Mouse (Mus musculus): ENCODE data around the gene Hoxd4. TPM values are rescaled to one million over a fixed set of nuclear protein-coding genes. Genes with fewer than 3 reads are reported as not detected.

Hoxd4 gene
- polyA plus RNA-seq, 1 experiment = not detected

DNA sequence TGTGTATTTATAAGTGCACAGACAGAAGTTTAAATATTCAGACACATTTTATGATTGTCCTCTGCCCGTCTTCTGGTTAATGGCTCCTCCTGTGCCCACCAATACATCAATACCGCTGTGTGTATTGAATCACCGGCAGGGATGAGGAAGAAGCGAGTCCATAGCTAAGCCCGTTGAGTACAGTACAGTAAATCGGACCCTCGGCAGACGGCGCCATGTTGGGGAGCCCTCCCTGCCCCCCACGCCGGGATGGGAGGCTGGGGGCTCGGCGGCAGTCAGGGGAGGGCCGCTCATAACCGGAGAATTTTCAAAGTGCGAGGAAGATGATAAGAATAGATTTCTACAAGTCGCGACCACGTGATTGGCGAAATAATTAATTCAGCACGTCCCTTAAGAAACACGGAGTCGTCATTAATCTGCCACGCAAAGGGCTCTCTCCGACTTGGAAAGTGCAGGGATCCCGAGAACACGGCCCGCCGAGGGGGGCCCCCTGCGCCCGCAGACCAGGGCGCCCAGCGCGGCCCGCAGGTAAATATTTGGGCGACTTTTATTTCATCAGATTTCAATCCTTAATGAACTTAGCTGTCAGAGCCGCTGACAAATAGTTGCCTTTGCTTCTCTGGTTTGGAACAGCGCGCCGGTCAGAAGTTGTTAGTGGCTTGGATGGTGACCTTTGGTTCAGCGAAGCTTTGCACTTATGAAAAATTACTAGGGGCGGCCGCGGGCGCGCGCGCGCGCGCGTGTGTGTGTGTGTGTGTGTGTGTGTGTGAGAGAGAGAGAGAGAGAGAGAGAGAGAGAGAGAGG is 21.0 kb downstream of the Hoxd4 start:
- H3K4me3 ChIP-seq (ENCODE audit: insufficient read depth, poor library complexity, severe bottlenecking) = no peak overlapping the region
- no peak overlapping the region for H3ac ChIP-seq (ENCODE audit: control insufficient read depth, insufficient read length, low read depth)
- no peaks in the 10 kb centered on the region for H3K79me3 ChIP-seq (ENCODE audit: low read depth)
- TF ChIP-seq MYOG (IDR thresholded peaks at IDR 0.05; ENCODE audit: control insufficient read depth, extremely low read depth, insufficient read length) (no peak), MAX (IDR thresholded peaks at IDR 0.05) (no peak)
- H3K79me2 ChIP-seq (ENCODE audit: control insufficient read depth, insufficient read depth) = no peaks in the 10 kb centered on the region
- no peaks in the 10 kb centered on the region for H3K36me3 ChIP-seq (ENCODE audit: control insufficient read depth, insufficient read depth)
- peaks cover 73% of the 10 kb centered on the region for H3K27me3 ChIP-seq (ENCODE audit: control insufficient read depth, insufficient read depth, insufficient read length)

GRCm38 (mm10) chr2:74733317-74733661 is 21.6 kb downstream of the Hoxd4 start:
- no peak for TF ChIP-seq FOSL1 (IDR thresholded peaks at IDR 0.05; ENCODE audit: insufficient read depth, low read length, poor library complexity, severe bottlenecking)
- TF ChIP-seq MYOD1 (IDR thresholded peaks at IDR 0.05; ENCODE audit: control insufficient read depth, insufficient read length, low read depth) = no peak
- TF ChIP-seq CTCF (IDR thresholded peaks at IDR 0.05; ENCODE audit: control insufficient read depth, insufficient read depth, insufficient read length) = no peak
- TF ChIP-seq MAX (IDR thresholded peaks at IDR 0.05) = no peak
- TF ChIP-seq MYOG (IDR thresholded peaks at IDR 0.05; ENCODE audit: control insufficient read depth, extremely low read depth, insufficient read length) = no peak
- TF ChIP-seq USF1 (IDR thresholded peaks at IDR 0.05; ENCODE audit: low read depth) = no peak
- no peak for TF ChIP-seq CEBPB (IDR thresholded peaks at IDR 0.05; ENCODE audit: low read depth)
- Histone ChIP-seq H3ac (ENCODE audit: control insufficient read depth, insufficient read length, low read depth) (no peak overlapping the region), H3K27me3 (ENCODE audit: control insufficient read depth, insufficient read depth, insufficient read length) (peaks cover 73% of the 10 kb centered on the region), H3K79me3 (ENCODE audit: low read depth) (no peaks in the 10 kb centered on the region), H3K4me3 (ENCODE audit: insufficient read depth, poor library complexity, severe bottlenecking) (no peak overlapping the region), H3K36me3 (ENCODE audit: control insufficient read depth, insufficient read depth) (no peaks in the 10 kb centered on the region), H3K79me2 (ENCODE audit: control insufficient read depth, insufficient read depth) (no peaks in the 10 kb centered on the region)

DNA sequence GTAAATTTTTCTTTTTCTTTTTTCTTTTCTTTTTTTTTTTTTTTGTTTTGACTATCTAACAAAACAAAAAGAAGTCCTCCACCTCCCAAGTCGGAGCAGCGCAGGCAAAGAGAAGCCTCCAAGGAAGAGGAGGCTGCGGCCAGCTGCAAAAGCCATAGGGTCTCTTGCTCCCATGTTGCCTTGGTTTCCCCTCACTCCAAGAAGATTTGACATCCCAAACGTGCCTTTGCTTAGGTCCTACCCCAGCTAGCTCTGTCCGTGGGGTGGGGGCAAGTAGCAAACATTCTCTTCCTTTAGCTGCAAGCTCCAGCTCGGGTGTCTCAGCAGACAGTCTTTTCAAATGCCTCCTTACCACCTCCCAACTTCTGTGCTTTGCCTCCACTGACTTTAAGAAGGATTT is 22.0 kb downstream of the Hoxd4 start:
- TF ChIP-seq USF1 (IDR thresholded peaks at IDR 0.05; ENCODE audit: low read depth) = no peak
- TF ChIP-seq MAX (IDR thresholded peaks at IDR 0.05) = no peak
- no peak for TF ChIP-seq MYOD1 (IDR thresholded peaks at IDR 0.05; ENCODE audit: control insufficient read depth, insufficient read length, low read depth)
- TF ChIP-seq CEBPB (IDR thresholded peaks at IDR 0.05; ENCODE audit: low read depth) = no peak
- no peak for TF ChIP-seq FOSL1 (IDR thresholded peaks at IDR 0.05; ENCODE audit: insufficient read depth, low read length, poor library complexity, severe bottlenecking)
- TF ChIP-seq CTCF (IDR thresholded peaks at IDR 0.05; ENCODE audit: control insufficient read depth, insufficient read depth, insufficient read length) = no peak
- no peak for TF ChIP-seq MYOG (IDR thresholded peaks at IDR 0.05; ENCODE audit: control insufficient read depth, extremely low read depth, insufficient read length)
- Histone ChIP-seq H3K27me3 (ENCODE audit: control insufficient read depth, insufficient read depth, insufficient read length) (peaks cover 73% of the 10 kb centered on the region), H3ac (ENCODE audit: control insufficient read depth, insufficient read length, low read depth) (no peak overlapping the region), H3K79me3 (ENCODE audit: low read depth) (no peaks in the 10 kb centered on the region), H3K36me3 (ENCODE audit: control insufficient read depth, insufficient read depth) (no peaks in the 10 kb centered on the region), H3K79me2 (ENCODE audit: control insufficient read depth, insufficient read depth) (no peaks in the 10 kb centered on the region), H3K4me3 (ENCODE audit: insufficient read depth, poor library complexity, severe bottlenecking) (no peak overlapping the region)

DNA sequence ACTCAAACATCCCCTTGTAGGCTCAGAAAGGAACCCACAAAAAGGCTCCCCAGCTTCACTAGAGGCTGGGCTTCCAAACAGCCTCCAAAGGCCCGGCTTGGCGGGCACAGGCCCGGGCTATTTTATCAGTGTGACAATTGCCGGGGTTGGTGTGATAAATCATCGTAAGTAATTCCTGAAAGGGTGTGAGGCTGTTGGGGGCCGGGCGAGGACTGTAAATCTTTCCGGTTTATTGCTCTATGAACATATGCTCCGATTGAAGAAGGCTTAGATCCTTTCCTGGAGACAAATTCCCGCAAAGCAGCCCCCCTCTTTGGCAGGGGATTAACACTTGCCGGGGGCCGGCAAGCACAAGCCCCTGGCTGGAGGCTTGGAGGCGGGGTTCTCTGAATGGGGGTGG is 22.7 kb downstream of the Hoxd4 start:
- Histone ChIP-seq H3K27me3 (ENCODE audit: control insufficient read depth, insufficient read depth, insufficient read length) (peaks cover 76% of the 10 kb centered on the region), H3K36me3 (ENCODE audit: control insufficient read depth, insufficient read depth) (no peaks in the 10 kb centered on the region), H3K79me3 (ENCODE audit: low read depth) (no peaks in the 10 kb centered on the region), H3ac (ENCODE audit: control insufficient read depth, insufficient read length, low read depth) (no peak overlapping the region), H3K79me2 (ENCODE audit: control insufficient read depth, insufficient read depth) (no peaks in the 10 kb centered on the region), H3K4me3 (ENCODE audit: insufficient read depth, poor library complexity, severe bottlenecking) (no peak overlapping the region)
- TF ChIP-seq CEBPB (IDR thresholded peaks at IDR 0.05; ENCODE audit: low read depth) (no peak), MYOG (IDR thresholded peaks at IDR 0.05; ENCODE audit: control insufficient read depth, extremely low read depth, insufficient read length) (no peak), FOSL1 (IDR thresholded peaks at IDR 0.05; ENCODE audit: insufficient read depth, low read length, poor library complexity, severe bottlenecking) (no peak), CTCF (IDR thresholded peaks at IDR 0.05; ENCODE audit: control insufficient read depth, insufficient read depth, insufficient read length) (no peak), USF1 (IDR thresholded peaks at IDR 0.05; ENCODE audit: low read depth) (no peak)

DNA sequence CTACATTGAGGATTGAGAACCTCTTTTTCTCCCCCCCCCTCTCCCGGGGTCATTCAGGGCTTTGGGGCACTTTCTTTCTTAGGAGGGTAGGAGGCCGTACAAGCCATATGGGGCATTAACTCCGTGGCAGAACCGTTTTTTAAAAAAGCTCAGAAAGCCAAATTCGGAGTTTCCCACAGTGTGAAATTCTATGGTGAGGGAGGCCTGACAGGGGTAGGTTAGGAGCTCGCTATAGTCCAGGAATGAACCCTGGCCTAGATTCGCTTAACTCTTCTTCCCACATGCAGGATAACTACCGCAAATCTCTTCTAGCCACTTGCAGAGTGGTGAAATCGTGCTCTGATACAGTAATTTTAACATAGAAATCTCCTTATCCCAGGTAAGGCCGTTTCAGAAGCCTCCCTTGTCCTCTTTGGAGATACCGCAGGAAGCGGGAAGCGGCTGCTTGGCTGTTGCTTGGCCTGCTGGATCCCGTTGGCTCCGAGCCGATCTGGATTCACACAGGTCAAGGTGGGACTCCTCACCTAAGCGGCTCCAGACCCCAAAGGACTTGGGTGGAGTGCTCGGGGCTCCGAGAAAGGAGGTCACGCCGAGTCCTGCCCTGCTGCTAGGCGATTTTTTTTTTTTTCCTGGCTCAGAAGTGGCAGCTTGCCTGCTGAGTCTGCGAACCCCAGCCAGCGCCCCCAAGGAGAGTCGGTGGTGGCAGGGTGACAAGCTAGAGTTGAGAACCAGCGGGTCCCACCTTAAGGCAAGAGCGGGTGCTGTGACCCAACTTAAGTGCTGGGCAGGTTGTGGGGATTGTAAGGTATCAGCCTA is 23.5 kb downstream of the Hoxd4 start:
- Histone ChIP-seq H3ac (ENCODE audit: control insufficient read depth, insufficient read length, low read depth) (no peak overlapping the region), H3K4me3 (ENCODE audit: insufficient read depth, poor library complexity, severe bottlenecking) (no peak overlapping the region), H3K27me3 (ENCODE audit: control insufficient read depth, insufficient read depth, insufficient read length) (peaks cover 82% of the 10 kb centered on the region), H3K79me2 (ENCODE audit: control insufficient read depth, insufficient read depth) (no peaks in the 10 kb centered on the region), H3K36me3 (ENCODE audit: control insufficient read depth, insufficient read depth) (no peaks in the 10 kb centered on the region), H3K79me3 (ENCODE audit: low read depth) (no peaks in the 10 kb centered on the region)
- TF ChIP-seq CTCF (IDR thresholded peaks at IDR 0.05; ENCODE audit: control insufficient read depth, insufficient read depth, insufficient read length) (no peak), MAX (IDR thresholded peaks at IDR 0.05) (no peak), MYOG (IDR thresholded peaks at IDR 0.05; ENCODE audit: control insufficient read depth, extremely low read depth, insufficient read length) (no peak), CEBPB (IDR thresholded peaks at IDR 0.05; ENCODE audit: low read depth) (no peak), USF1 (IDR thresholded peaks at IDR 0.05; ENCODE audit: low read depth) (no peak)

Measured in C2C12 (cell line).